In the genomic region with DNA sequence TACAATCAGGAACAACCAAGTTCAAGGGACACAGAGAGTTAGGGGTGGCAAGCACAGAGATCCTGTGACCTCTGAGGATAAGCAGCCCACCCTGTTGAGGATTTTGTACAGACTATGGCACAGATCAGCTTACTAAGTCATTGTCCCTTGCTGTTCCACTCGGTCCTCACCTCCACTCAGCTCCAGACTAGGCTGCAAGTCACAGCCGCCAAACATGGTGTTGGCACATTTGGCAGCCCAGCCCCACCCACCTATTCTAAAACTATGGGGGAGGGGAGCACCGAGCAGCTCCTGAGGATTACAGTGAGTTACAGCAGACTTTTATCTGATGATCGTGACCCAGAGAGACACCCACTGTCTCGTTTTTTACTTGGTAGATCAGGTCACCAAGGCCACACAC, we compare ENCODE assay signal across 14 mouse cellular contexts.
"Had no signal": no experiment of that assay in that cellular context is flagged by ENCODE, and none has a peak within 500 bp of the region (broad histone marks: within the 10 kb centered on the region; RNA-seq: fewer than 3 reads in every experiment).

No protein-coding gene starts in this region.

- ATAC-seq: midbrain, embryonic 16.5 days had no signal

- H3K4me2 ChIP-seq: kidney, embryonic 15.5 days; limb, embryonic 13.5 days; lung, embryonic 14.5 days; neural tube, embryonic 13.5 days had no signal

- H3K9ac ChIP-seq: kidney, embryonic 15.5 days; limb, embryonic 13.5 days; lung, embryonic 14.5 days; neural tube, embryonic 13.5 days had no signal

- H3K9me3 ChIP-seq: kidney, embryonic 15.5 days; limb, embryonic 13.5 days; midbrain, embryonic 10.5 days; neural tube, embryonic 13.5 days had no signal

- H3K27ac ChIP-seq: kidney, embryonic 15.5 days; limb, embryonic 13.5 days; midbrain, embryonic 10.5 days; neural tube, embryonic 13.5 days had no signal

- H3K27me3 ChIP-seq: kidney, embryonic 15.5 days; limb, embryonic 13.5 days; neural tube, embryonic 13.5 days had no signal

- DNase-seq: kidney, adult 2 months; kidney, postnatal 14 days; lung, embryonic 14.5 days; lung, postnatal 10 days; lung, postnatal 4 days; retina, postnatal 1 day; right cerebral cortex, postnatal 4 days; spleen, adult 18-20 months; thymus, postnatal 4 days had no signal

- H3K4me3 ChIP-seq: kidney, embryonic 15.5 days; limb, embryonic 13.5 days; midbrain, embryonic 10.5 days; neural tube, embryonic 13.5 days had no signal

- H3K36me3 ChIP-seq: kidney, embryonic 15.5 days; limb, embryonic 13.5 days; midbrain, embryonic 10.5 days; neural tube, embryonic 13.5 days had no signal
